Mouse (Mus musculus): ENCODE measurements around the gene Prkaca. TPM values are rescaled to one million over a fixed set of nuclear protein-coding genes. Genes with fewer than 3 reads are reported as not detected.

Gene Prkaca
- polyA plus RNA-seq, 1 experiment = 181 TPM

DNA sequence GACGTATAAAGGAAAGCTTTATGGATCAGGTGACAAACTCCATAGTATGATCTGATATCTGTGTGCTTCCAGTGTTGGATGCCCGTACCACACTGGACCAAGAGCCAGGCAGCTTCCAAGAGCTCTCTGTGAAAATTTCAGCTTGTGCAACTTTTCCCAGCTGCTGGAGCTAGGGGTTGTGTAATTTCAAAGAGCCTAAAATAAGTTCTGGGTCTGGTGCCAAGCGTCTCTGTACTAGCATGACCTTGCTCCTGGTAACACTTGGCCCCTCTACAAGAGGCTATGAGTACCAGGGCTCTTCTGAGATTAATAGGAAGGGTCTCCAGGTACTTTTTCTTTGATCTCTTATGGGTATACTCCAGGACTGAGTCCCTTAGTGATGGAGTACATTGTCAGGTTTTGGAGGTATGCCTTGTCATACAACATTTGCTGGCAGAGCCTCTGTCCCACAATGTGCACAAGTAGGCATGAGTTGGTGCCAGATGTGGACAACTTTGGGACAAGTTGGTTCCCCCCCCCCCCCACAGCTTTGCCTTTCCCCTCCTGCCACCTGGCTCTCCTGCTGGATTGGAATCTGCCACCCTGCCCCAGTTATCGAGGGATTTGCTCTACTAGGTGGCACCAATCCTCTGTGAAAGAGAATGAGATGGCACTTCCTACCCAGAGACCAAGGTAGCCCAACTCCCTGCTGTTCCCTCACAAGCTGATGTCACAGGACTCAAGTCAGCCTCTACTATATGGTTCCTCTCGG, 8.6 kb upstream of the Prkaca start:
- no peak overlapping the region for H3ac ChIP-seq (ENCODE audit: control insufficient read depth, insufficient read length)
- H3K27me3 ChIP-seq (ENCODE audit: control insufficient read depth, insufficient read depth, insufficient read length) = no peaks in the 10 kb centered on the region
- no peak overlapping the region for H3K4me3 ChIP-seq
- H3K79me2 ChIP-seq (ENCODE audit: control insufficient read depth, insufficient read depth) = peaks cover 28% of the 10 kb centered on the region
- peak; percentile 57; the same call in 1 of the 2 replicates for TF ChIP-seq CEBPB (IDR thresholded peaks at IDR 0.05; ENCODE audit: insufficient read depth, poor library complexity, severe bottlenecking)
- TF ChIP-seq MYOD1 (IDR thresholded peaks at IDR 0.05; ENCODE audit: control insufficient read depth in 1 of 3, insufficient read length in 2 of 3, low read depth in 2 of 3) = peak in 1 of 3 experiments; percentile 15
- peak in 1 of 3 experiments; percentile 56 for TF ChIP-seq MYOG (IDR thresholded peaks at IDR 0.05; ENCODE audit: control insufficient read depth in 1 of 3, insufficient read depth in 1 of 3, insufficient read length in 2 of 3, low read depth in 2 of 3)
- TF ChIP-seq REST (IDR thresholded peaks at IDR 0.05; ENCODE audit: insufficient read depth, insufficient read length) = no peak
- peaks cover 11% of the 10 kb centered on the region for H3K36me3 ChIP-seq (ENCODE audit: control insufficient read depth, insufficient read depth)
- H3K4me2 ChIP-seq (ENCODE audit: low read depth) = no peak overlapping the region

DNA sequence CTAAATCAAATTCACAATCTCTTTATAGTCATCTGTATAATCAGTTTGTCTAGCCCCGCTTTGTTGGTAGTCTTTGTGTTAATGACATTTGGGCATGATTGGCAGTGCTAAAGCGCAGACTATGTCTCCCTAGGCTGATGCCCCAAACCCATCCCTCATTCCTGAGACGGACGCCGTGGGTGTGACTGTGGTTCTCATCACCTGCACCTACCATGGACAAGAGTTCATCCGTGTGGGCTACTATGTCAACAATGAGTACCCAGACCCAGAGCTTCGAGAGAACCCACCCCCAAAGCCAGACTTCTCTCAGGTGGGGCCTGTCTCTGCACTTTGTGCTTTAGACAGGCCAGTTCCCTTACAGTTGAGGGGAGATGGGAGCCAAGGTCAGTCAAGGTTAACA, 5.1 kb upstream of the Prkaca start:
- no peak overlapping the region for H3K4me3 ChIP-seq
- peaks cover 11% of the 10 kb centered on the region for H3K36me3 ChIP-seq (ENCODE audit: control insufficient read depth, insufficient read depth)
- H3K79me2 ChIP-seq (ENCODE audit: control insufficient read depth, insufficient read depth) = peaks cover 3% of the 10 kb centered on the region
- no peak overlapping the region for H3K4me2 ChIP-seq (ENCODE audit: low read depth)
- H3ac ChIP-seq (ENCODE audit: control insufficient read depth, insufficient read length) = no peak overlapping the region
- no peaks in the 10 kb centered on the region for H3K27me3 ChIP-seq (ENCODE audit: control insufficient read depth, insufficient read depth, insufficient read length)
- TF ChIP-seq TCF3 (IDR thresholded peaks at IDR 0.05; ENCODE audit: insufficient read length, low read depth) = no peak
- TF ChIP-seq POLR2A (IDR thresholded peaks at IDR 0.05; ENCODE audit: insufficient read length, low read depth) = no peak
- TF ChIP-seq E2F4 (IDR thresholded peaks at IDR 0.05; ENCODE audit: insufficient read depth) = no peak
- no peak for TF ChIP-seq MYOG (IDR thresholded peaks at IDR 0.05; ENCODE audit: control insufficient read depth in 1 of 3, insufficient read depth in 1 of 3, insufficient read length in 2 of 3, low read depth in 2 of 3)

DNA sequence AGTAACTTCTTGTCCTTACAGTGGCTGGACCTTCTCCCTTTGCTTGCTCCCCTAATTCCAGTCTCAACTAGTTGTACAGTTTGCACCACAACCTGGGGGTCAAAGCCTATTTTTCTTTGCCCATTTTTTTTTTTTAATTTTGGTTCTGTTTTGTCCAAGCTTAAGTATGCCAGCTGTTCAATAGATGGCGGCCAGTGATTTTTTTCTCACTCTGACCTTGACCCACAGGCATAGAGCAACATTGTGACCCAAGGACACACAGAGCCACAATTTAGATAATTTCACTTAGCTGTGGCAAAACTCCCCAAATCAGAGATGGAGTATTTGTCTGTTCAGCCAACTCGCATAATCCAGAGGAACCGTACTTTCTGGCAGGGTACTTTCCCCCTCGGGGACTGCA, 1.7 kb upstream of the Prkaca start:
- TF ChIP-seq MAX (IDR thresholded peaks at IDR 0.05; ENCODE audit: low read depth) = no peak
- H3K79me2 ChIP-seq (ENCODE audit: control insufficient read depth, insufficient read depth) = peaks cover 26% of the 10 kb centered on the region
- no peak overlapping the region for H3K4me3 ChIP-seq
- H3K27me3 ChIP-seq (ENCODE audit: control insufficient read depth, insufficient read depth, insufficient read length) = no peaks in the 10 kb centered on the region
- H3ac ChIP-seq (ENCODE audit: control insufficient read depth, insufficient read length) = no peak overlapping the region
- H3K4me2 ChIP-seq (ENCODE audit: low read depth) = no peak overlapping the region
- H3K36me3 ChIP-seq (ENCODE audit: control insufficient read depth, insufficient read depth) = peaks cover 4% of the 10 kb centered on the region

DNA sequence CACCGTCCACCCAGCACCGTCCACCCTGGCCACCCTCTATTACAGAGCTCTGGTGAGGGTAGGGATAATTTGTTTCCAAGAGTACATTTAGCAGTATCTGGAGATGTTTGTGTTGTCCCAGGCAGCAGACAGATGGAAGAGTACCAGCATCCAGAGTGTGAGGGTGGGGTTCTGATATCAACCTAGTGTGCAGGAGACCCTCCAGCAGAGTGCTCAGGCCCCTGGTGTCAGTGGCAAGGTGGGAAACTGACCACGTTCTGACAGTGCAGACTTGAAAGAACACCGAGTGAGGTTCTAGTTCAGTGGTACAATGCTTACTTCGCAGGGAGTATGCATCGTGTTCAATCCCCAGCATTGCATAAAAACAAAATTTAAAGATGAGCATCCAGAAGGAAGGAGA, 1.1 kb upstream of the Prkaca start:
- peak overlapping the region; percentile 86 for H3K4me2 ChIP-seq (ENCODE audit: low read depth)
- H3K36me3 ChIP-seq (ENCODE audit: control insufficient read depth, insufficient read depth) = peaks cover under 1% of the 10 kb centered on the region
- TF ChIP-seq USF1 (IDR thresholded peaks at IDR 0.05; ENCODE audit: low read depth) (no peak), POLR2AphosphoS2 (IDR thresholded peaks at IDR 0.05; ENCODE audit: insufficient read length, low read depth) (no peak), E2F4 (IDR thresholded peaks at IDR 0.05; ENCODE audit: insufficient read depth) (no peak), CEBPB (IDR thresholded peaks at IDR 0.05; ENCODE audit: insufficient read depth, poor library complexity, severe bottlenecking) (no peak), TCF3 (IDR thresholded peaks at IDR 0.05; ENCODE audit: insufficient read length, low read depth) (no peak), REST (IDR thresholded peaks at IDR 0.05; ENCODE audit: insufficient read depth, insufficient read length) (no peak), TCF12 (IDR thresholded peaks at IDR 0.05; ENCODE audit: insufficient read depth, poor library complexity, severe bottlenecking) (no peak), POLR2A (IDR thresholded peaks at IDR 0.05; ENCODE audit: insufficient read length, low read depth) (no peak), MYOD1 (IDR thresholded peaks at IDR 0.05; ENCODE audit: control insufficient read depth in 1 of 3, insufficient read length in 2 of 3, low read depth in 2 of 3) (no peak), MAX (IDR thresholded peaks at IDR 0.05; ENCODE audit: low read depth) (no peak), MYOG (IDR thresholded peaks at IDR 0.05; ENCODE audit: control insufficient read depth in 1 of 3, insufficient read depth in 1 of 3, insufficient read length in 2 of 3, low read depth in 2 of 3) (no peak), SRF (IDR thresholded peaks at IDR 0.05; ENCODE audit: control insufficient read depth, insufficient read length, low read depth) (no peak)
- peaks cover 31% of the 10 kb centered on the region for H3K79me2 ChIP-seq (ENCODE audit: control insufficient read depth, insufficient read depth)
- no peaks in the 10 kb centered on the region for H3K27me3 ChIP-seq (ENCODE audit: control insufficient read depth, insufficient read depth, insufficient read length)
- peak overlapping the region; percentile 82 for H3K4me3 ChIP-seq
- H3ac ChIP-seq (ENCODE audit: control insufficient read depth, insufficient read length) = peak overlapping the region; percentile 98

DNA sequence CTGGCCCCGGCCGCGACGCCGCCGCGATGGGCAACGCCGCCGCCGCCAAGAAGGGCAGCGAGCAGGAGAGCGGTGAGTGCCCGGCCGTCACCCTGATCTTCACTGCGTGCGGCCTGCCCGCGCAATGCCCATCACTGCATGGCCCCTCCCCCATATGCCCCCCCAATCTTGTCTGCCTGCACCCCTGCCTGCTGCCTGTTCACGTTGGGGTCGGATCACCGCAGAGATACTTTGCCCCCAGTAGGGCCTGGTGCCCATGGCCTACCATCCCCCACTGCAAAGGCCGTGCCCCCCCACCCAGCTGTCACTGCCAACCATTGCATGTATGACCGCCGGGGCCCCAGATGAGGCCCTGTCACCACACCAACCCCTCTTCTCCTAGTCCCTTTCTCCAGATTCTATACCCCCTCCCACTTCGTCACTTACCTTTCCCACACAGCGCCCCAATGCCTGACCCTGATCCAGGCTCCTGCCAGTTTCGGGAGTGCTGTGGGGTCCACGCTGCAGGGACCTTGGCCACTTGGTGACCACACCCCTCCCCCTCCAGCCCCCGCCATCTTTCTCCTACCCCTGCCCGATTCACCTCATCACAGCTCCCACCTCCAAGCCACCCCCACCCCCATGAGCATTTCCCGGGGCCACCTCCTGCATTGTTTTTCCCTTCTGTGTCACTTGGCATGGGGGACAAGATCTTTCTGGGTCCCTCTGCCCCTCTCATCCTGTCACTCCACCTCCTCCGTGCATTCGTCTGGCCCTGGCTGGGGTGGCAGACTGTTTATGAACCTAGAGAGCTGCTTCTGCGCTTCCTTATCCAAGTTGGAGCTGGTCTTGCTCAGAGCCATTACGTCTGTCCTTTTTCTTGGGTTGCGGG, 603 bp downstream of the Prkaca start:
- no peaks in the 10 kb centered on the region for H3K27me3 ChIP-seq (ENCODE audit: control insufficient read depth, insufficient read depth, insufficient read length)
- TF ChIP-seq MAX (IDR thresholded peaks at IDR 0.05; ENCODE audit: low read depth) = no peak
- TF ChIP-seq E2F4 (IDR thresholded peaks at IDR 0.05; ENCODE audit: insufficient read depth) = no peak
- TF ChIP-seq POLR2AphosphoS2 (IDR thresholded peaks at IDR 0.05; ENCODE audit: insufficient read length, low read depth) = peak; percentile 53
- TF ChIP-seq USF1 (IDR thresholded peaks at IDR 0.05; ENCODE audit: low read depth) = no peak
- TF ChIP-seq TCF3 (IDR thresholded peaks at IDR 0.05; ENCODE audit: insufficient read length, low read depth) = peak; percentile 18
- TF ChIP-seq POLR2A (IDR thresholded peaks at IDR 0.05; ENCODE audit: insufficient read length, low read depth) = no peak
- peak in 2 of 3 experiments; percentile 86 to 89 for TF ChIP-seq MYOD1 (IDR thresholded peaks at IDR 0.05; ENCODE audit: control insufficient read depth in 1 of 3, insufficient read length in 2 of 3, low read depth in 2 of 3)
- TF ChIP-seq MYOG (IDR thresholded peaks at IDR 0.05; ENCODE audit: control insufficient read depth in 1 of 3, insufficient read depth in 1 of 3, insufficient read length in 2 of 3, low read depth in 2 of 3) = peak in 1 of 3 experiments; percentile 74
- H3K79me2 ChIP-seq (ENCODE audit: control insufficient read depth, insufficient read depth) = peaks cover 48% of the 10 kb centered on the region
- H3K4me2 ChIP-seq (ENCODE audit: low read depth) = peak overlapping the region; percentile 90
- H3K36me3 ChIP-seq (ENCODE audit: control insufficient read depth, insufficient read depth) = no peaks in the 10 kb centered on the region
- H3K4me3 ChIP-seq = peak overlapping the region; percentile 82
- H3ac ChIP-seq (ENCODE audit: control insufficient read depth, insufficient read length) = peak overlapping the region; percentile 98

Measured in myocyte (in vitro differentiated cells).